Mouse (Mus musculus): Measurements from ENCODE around the gene Xylb. TPM values are rescaled to one million over a fixed set of nuclear protein-coding genes. Genes with fewer than 3 reads are reported as not detected.

Gene Xylb
- polyA plus RNA-seq (2012; ENCODE audit: low replicate concordance): 4.6 and 8.9 TPM in 2 replicates

DNA sequence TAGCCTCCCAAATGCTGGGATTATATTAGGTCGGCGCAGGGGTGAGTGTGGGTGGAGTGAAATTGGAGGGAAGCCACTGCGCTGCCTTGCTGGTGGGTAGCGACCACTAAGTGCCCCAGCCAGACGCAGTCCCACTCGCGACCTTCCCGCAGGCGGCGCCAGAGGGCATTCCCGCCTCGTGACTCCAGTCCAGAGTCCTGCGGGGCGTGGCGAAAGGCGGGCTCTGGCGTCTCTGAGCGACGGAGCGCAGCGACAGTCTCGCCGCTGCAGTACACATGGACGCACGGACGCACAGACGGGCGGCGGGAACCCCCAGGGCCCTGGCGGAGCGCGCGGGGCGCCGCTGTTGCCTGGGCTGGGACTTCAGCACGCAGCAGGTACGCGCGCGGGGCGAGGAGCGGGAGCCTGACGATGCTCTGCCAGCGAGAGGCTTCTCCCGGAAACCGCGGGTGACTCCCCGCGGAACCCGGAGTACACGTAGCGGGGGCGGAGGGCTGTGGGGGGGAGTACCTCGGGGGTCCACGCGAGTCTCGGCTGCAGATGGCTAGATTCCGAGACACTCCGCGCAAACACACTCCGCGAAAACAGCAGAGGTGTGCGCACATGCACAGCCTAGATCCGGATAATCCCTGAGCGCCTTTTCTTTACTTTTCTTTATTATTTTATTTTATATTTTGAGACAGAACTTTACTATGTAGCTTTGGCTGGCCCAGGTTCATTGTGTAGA, at the start of gene Xylb:
Gene Xylb, plus strand, starts transcription at position 51 of the 727 bp plus-strand sequence.

GRCm38 (mm10) chr9:119322289-119323259, 34.6 kb upstream of the Xylb start, which contains the start of gene Oxsr1:
Gene Oxsr1, minus strand, starts transcription at chr9:119322427.

GRCm38 (mm10) chr9:119339558-119340211, 17.5 kb upstream of the Xylb start, which contains the start of gene Acaa1a:
Gene Acaa1a, plus strand, starts transcription at chr9:119339676.

DNA sequence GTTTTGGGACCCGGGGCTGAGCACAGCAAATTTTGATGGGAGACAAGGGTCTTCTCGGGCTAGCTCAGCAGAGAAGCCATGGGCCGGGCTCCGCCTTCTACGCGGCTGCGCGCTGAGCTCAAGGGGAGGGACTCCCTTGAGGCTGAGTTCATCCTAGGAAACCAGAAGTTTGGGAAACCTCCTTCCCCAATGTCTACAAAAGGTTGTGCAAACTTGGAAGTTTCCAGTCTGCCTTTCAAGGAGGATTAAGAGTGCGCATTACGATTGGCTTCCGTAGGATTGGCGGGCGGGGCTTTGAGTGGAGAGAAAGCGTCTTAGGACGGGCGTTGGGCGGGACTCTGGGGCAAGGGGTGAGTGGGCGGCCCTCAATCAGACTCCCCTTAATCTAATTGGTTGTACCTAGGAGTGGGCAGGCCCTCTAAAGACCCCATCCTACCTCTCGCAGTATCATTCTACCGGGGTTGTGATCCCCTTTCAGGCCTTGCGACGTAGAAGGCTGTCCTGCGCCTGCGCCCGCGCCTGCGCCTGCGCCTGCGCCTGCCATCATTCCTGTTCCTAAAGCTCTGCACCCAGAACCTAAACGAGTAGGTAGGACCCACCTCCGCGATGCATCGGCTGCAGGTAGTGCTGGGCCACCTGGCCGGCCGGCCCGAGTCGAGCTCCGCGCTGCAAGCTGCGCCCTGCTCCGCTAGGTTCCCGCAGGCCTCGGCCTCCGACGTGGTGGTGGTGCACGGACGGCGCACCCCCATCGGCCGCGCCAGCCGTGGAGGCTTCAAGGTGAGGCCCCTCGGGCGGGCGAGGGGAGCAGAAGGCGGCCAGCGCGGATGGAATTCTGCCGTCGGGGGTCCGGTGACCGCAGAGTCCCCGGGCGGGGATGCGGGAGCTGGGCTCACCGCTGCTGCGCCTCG, 16.0 kb upstream of the Xylb start, which contains the start of gene Myd88:
Gene Myd88, minus strand, starts transcription at position 503 of the 908 bp plus-strand sequence.

DNA sequence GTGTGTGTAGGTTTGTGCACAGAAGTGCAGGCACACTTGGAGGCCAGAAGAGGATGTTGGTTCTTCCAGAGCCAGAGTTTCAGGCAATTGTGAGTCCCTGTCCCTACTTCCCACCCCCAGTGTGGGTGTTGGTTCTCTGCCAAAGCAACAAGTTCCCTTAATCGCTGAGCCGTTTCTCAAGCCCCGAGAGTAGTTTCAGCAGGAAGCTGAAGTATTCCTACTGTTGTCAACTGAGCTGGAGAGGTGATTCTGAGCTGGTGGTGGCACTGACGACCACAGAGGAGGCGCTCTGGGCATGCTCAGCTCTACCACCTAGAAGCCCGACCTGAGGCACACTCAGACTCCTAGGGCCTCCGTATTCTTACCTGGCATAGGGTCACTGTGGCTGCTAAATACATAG, 8.1 kb downstream of the Xylb start, which contains the start of gene Slc22a14:
Gene Slc22a14, minus strand, starts transcription at position 270 of the 400 bp plus-strand sequence.

DNA sequence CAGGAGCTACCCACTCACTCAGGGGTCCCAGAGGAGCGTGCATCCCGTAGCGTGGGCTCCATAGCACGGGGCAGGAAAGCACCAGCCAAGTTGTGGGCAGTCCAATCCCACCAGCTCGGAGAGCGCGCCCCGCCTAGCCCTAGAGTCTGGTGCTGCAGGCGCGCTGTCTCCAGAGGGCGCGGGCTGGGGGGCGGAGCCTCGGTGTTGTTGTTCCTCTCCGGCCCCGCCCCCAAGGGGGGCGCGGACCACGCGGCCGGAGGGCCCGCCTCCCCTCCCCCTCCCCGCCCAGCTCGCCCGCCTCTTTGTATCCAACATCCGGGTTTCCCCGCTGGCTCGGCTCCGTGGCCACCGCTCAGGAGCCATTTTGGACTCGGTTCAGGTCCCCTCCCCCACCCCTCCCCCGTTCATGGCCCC, 44.6 kb downstream of the Xylb start, which contains the start of gene Acvr2b:
Gene Acvr2b, plus strand, starts transcription at position 318 of the 414 bp plus-strand sequence.

Other genes starting within 250 kb of the Xylb start
- 0.56 and 1.1 TPM in 2 replicates for gene Acaa1b, start 200.3 kb upstream of the Xylb start, polyA plus RNA-seq (2012; ENCODE audit: low replicate concordance)
- 0.09 TPM in 1 of 2 replicates, not detected in the other for gene Gm47289, start 198.2 kb upstream of the Xylb start, polyA plus RNA-seq (2012; ENCODE audit: low replicate concordance)
- 0.20 and 0.23 TPM in 2 replicates for gene Slc22a13, start 148.3 kb upstream of the Xylb start, polyA plus RNA-seq (2012; ENCODE audit: low replicate concordance)
- gene Oxsr1, start 35.0 kb upstream of the Xylb start, polyA plus RNA-seq (2012; ENCODE audit: low replicate concordance): 14.6 and 19.1 TPM in 2 replicates
- gene Acaa1a, start 17.7 kb upstream of the Xylb start, polyA plus RNA-seq (2012; ENCODE audit: low replicate concordance): 31.3 and 61.6 TPM in 2 replicates
- 27.2 and 32.5 TPM in 2 replicates for gene Myd88, start 16.0 kb upstream of the Xylb start, polyA plus RNA-seq (2012; ENCODE audit: low replicate concordance)
- gene Slc22a14, start 8.2 kb downstream of the Xylb start, polyA plus RNA-seq (2012; ENCODE audit: low replicate concordance): not detected in 2 replicates
- gene Acvr2b, start 44.7 kb downstream of the Xylb start, polyA plus RNA-seq (2012; ENCODE audit: low replicate concordance): 0.43 and 0.51 TPM in 2 replicates
- gene Exog, start 87.6 kb downstream of the Xylb start, polyA plus RNA-seq (2012; ENCODE audit: low replicate concordance): 0.54 and 2.0 TPM in 2 replicates
- gene Scn5a, start 221.6 kb downstream of the Xylb start, polyA plus RNA-seq (2012; ENCODE audit: low replicate concordance): 0.02 and 0.06 TPM in 2 replicates

Data from leukemia stem cell, adult 10-12 weeks (primary cell).